Mouse (Mus musculus) forebrain, embryonic 16.5 days (tissue): Measurements from ENCODE around the gene Pbsn. TPM values are rescaled to one million over a fixed set of nuclear protein-coding genes. Genes with fewer than 3 reads are reported as not detected.
A peak's percentile ranks its signal among the peaks of the same experiment; 100 is the strongest.

Experiments
- ATAC-seq: fragments of 200-750 bp; cut with Nextera tagmentation; 2 replicates; pipeline ENCODE4 v1.8.0; 2017; ENCODE audit warnings: mild to moderate bottlenecking, moderate library complexity
- H3K27ac ChIP-seq: fragments of 300-500 bp; sonication (generic); 2 replicates; pipeline ENCODE4 v1.5.1; 2014; ENCODE audit warnings: low read length, control low read depth
- H3K27me3 ChIP-seq: fragments of 300-500 bp; sonication (generic); replicated peaks from 2 replicates; pipeline ENCODE4 v1.6.1; 2014; ENCODE audit warnings: low read length; ENCODE audit not compliant: control insufficient read depth, insufficient read depth
- H3K36me3 ChIP-seq: fragments of 300-500 bp; sonication (generic); 2 replicates; pipeline ENCODE4 v1.6.1; 2014; ENCODE audit not compliant: control insufficient read depth, insufficient read depth
- H3K4me1 ChIP-seq: fragments of 300-500 bp; sonication (generic); replicated peaks from 2 replicates; pipeline ENCODE4 v1.6.1; 2014; ENCODE audit warnings: low read length; ENCODE audit not compliant: control insufficient read depth, insufficient read depth
- H3K4me2 ChIP-seq: fragments of 300-500 bp; sonication (generic); 2 replicates; pipeline ENCODE4 v1.6.1; 2014; ENCODE audit warnings: mild to moderate bottlenecking, low read length, control low read depth
- H3K4me3 ChIP-seq: fragments of 300-500 bp; sonication (generic); replicated peaks from 2 replicates; pipeline ENCODE4 v1.5.1; 2014; ENCODE audit warnings: mild to moderate bottlenecking, low read length, control low read depth
- H3K9ac ChIP-seq: fragments of 300-500 bp; sonication (generic); replicated peaks from 2 replicates; pipeline ENCODE4 v1.6.1; 2014; ENCODE audit warnings: low read depth, low read length, control low read depth
- H3K9me3 ChIP-seq: fragments of 300-500 bp; sonication (generic); 2 replicates; pipeline ENCODE4 v1.6.1; 2016; ENCODE audit warnings: low read length; ENCODE audit not compliant: control insufficient read depth
- WGBS: fragments of 180-500 bp; shearing (Covaris S2); extraction: QIAGEN DNeasy Blood & Tissue Kit; methylation state at CpG from one replicate; pipeline ENCODE4 v1.1.7; 2014; 5-methylcytosine and 5-hydroxymethylcytosine counted together
- polyA plus RNA-seq: library from polyadenylated mRNA; unstranded; fragments of >200 nt; fragmentation: Nextera tagmentation; extraction: Ambion mirVana; gene quantifications from 2 replicates; pipeline ENCODE4 v1.2.1, GENCODE M21; 2015

Pbsn gene
- polyA plus RNA-seq, 1 experiment from 2014 or later: not detected

- Histone ChIP-seq H3K27ac (no peak overlapping the region), H3K4me2 (peak overlapping the region; percentile 57; the same call in 1 of the 2 replicates), H3K9me3 (no peaks in the 10 kb centered on the region), H3K4me3 (no peak overlapping the region), H3K9ac (no peak overlapping the region), H3K36me3 (no peaks in the 10 kb centered on the region), H3K4me1 (peaks cover 10% of the 10 kb centered on the region), H3K27me3 (no peaks in the 10 kb centered on the region)
- no peak for ATAC-seq
- 72% methylated on average over 1 of the region's 1 CpGs for WGBS
Measured at GRCm38 (mm10) chrX:77796916-77797315, 56.5 kb downstream of the Pbsn start.

- H3K4me1 ChIP-seq: peaks cover 10% of the 10 kb centered on the region
- no peaks in the 10 kb centered on the region for H3K27me3 ChIP-seq
- peak within 1 kb of the TSS; percentile 75 for H3K27ac ChIP-seq
- no peaks in the 10 kb centered on the region for H3K9me3 ChIP-seq
- peak; percentile 81 for ATAC-seq
- no peaks in the 10 kb centered on the region for H3K36me3 ChIP-seq
- peak within 1 kb of the TSS; percentile 67 for H3K4me3 ChIP-seq
- peak within 1 kb of the TSS; percentile 72 for H3K9ac ChIP-seq
- WGBS: 29% methylated on average over 17 of the region's 19 CpGs
- H3K4me2 ChIP-seq: peak within 1 kb of the TSS; percentile 57
Measured at GRCm38 (mm10) chrX:77796238-77796835, 57.1 kb downstream of the Pbsn start, which contains the start of gene Prkx. Prkx (minus strand) TSS chrX:77796278.

GRCm38 (mm10) chrX:77795858-77796174, 57.6 kb downstream of the Pbsn start:
- no peaks in the 10 kb centered on the region for H3K36me3 ChIP-seq
- peak overlapping the region; percentile 57 for H3K4me2 ChIP-seq
- H3K9me3 ChIP-seq: no peaks in the 10 kb centered on the region
- no peaks in the 10 kb centered on the region for H3K27me3 ChIP-seq
- whole genome bisulfite sequencing: 27% methylated on average over 15 of the region's 30 CpGs
- H3K9ac ChIP-seq: peak overlapping the region; percentile 72
- H3K4me3 ChIP-seq: peak overlapping the region; percentile 67
- peak overlapping the region; percentile 75 for H3K27ac ChIP-seq
- H3K4me1 ChIP-seq: peaks cover 10% of the 10 kb centered on the region
- ATAC-seq: peak; percentile 97

GRCm38 (mm10) chrX:77794962-77795857, 58.2 kb downstream of the Pbsn start:
- WGBS: 16% methylated on average over 60 of the region's 61 CpGs
- H3K9ac ChIP-seq: peak overlapping the region; percentile 72
- ATAC-seq: peak; percentile 80

GRCm38 (mm10) chrX:77788675-77789074, 64.7 kb downstream of the Pbsn start:
- H3K9ac ChIP-seq: no peak overlapping the region
- H3K4me1 ChIP-seq: peaks cover 3% of the 10 kb centered on the region; the same call in 1 of the 2 replicates
- H3K27me3 ChIP-seq: no peaks in the 10 kb centered on the region
- no peak overlapping the region for H3K4me3 ChIP-seq
- WGBS: 84% methylated on average over 3 of the region's 3 CpGs
- ATAC-seq: no peak
- H3K36me3 ChIP-seq: 0 out of 2 replicates have a peak, but pooled peaks cover 6% of the 10 kb centered on the region
- no peaks in the 10 kb centered on the region for H3K9me3 ChIP-seq
- no peak overlapping the region for H3K4me2 ChIP-seq
- H3K27ac ChIP-seq: no peak overlapping the region

More at GRCm38 (mm10) chrX:77794962-77795857, 58.2 kb downstream of the Pbsn start:
- peak overlapping the region; percentile 75 for H3K27ac ChIP-seq
- H3K27me3 ChIP-seq: no peaks in the 10 kb centered on the region
- peaks cover 10% of the 10 kb centered on the region for H3K4me1 ChIP-seq
- no peaks in the 10 kb centered on the region for H3K36me3 ChIP-seq
- peak overlapping the region; percentile 50 for H3K4me2 ChIP-seq
- H3K4me3 ChIP-seq: peak overlapping the region; percentile 67
- no peaks in the 10 kb centered on the region for H3K9me3 ChIP-seq

Other genes starting within 250 kb of the Pbsn start
- gene Prkx, start 57.3 kb downstream of the Pbsn start, polyA plus RNA-seq: 35.7 and 42.0 TPM in 2 replicates
- not detected in 2 replicates for gene Gm14744, start 11.1 kb upstream of the Pbsn start, polyA plus RNA-seq
- not detected in 2 replicates for gene 5430402E10Rik, start 71.4 kb upstream of the Pbsn start, polyA plus RNA-seq
- gene Obp1a, start 237.8 kb upstream of the Pbsn start, polyA plus RNA-seq: not detected in 2 replicates